Mouse (Mus musculus) small intestine, adult 2 months (tissue): ENCODE data around the gene Adra2c.

Source experiments
- CTCF ChIP-seq: fragments of 200-500 bp; IDR thresholded peaks from 2 replicates; pipeline ENCODE4 v1.5.1; 2012; ENCODE audit warnings: low read depth, mild to moderate bottlenecking, control low read depth, inconsistent platforms, low read length, moderate library complexity, mixed read lengths; ENCODE audit not compliant: insufficient replicate concordance, insufficient read length; ENCODE audit errors: extremely low read depth
- POLR2A ChIP-seq: fragments of 200-500 bp; IDR thresholded peaks from 2 replicates; pipeline ENCODE4 v1.6.1; 2012; ENCODE audit warnings: low read depth, mild to moderate bottlenecking, control low read depth, inconsistent platforms, low read length, moderate library complexity

DNA sequence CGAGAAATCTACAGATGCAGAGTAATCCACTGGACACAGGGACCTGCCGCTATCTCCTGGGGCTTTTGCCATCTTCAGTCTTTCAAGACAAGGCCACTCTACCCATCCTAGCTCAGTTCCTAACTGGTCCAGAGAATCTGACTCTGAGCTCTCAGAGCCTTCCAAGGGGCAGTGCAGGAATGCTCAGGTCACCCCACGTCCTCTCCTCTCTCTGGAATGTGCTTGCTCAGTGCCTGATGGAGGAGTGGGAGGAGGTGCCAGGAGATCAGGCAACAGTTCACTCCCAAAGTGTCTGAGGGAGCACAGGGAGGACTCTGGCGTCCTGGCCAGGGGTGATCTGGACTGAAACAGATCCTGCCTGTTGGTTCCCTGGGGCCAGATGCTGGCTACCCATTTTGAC is 45.0 kb upstream of the Adra2c start:
- TF ChIP-seq CTCF: no peak
- no peak for TF ChIP-seq POLR2A
